Mouse (Mus musculus) E14TG2a.4 (cell line): ENCODE data around the gene Sesn1.

Source experiments
- CTCF ChIP-seq: conservative IDR thresholded peaks from 2 replicates; pipeline ENCODE4 v1.5.1; 2014; ENCODE audit warnings: low read length
- NANOG ChIP-seq: IDR thresholded peaks from 2 replicates; pipeline ENCODE4 v1.6.1; 2014; ENCODE audit warnings: borderline replicate concordance, low read length, mixed read lengths

DNA sequence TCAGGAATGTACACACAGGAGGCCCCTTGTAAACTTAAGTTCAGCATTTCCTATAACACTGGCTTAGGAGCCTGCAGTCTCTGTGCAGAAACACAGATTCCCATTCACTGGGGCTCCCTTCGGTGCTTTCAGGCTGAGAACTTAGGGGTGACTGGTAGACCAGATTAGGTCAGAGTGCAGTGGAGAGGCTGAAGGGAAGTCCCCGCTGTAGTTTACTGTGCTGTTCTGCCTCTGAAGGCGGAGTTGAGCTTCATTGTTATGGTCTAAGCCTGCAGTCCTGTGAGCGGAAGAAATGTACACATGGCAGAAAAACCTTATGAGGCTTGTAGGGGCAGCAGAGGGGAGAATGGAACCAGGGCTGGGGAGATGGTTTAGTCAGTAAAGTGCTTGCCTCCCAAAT lies 29.2 kb downstream of the Sesn1 start:
- TF ChIP-seq CTCF (no peak), NANOG (no peak)
